In the genomic region with DNA sequence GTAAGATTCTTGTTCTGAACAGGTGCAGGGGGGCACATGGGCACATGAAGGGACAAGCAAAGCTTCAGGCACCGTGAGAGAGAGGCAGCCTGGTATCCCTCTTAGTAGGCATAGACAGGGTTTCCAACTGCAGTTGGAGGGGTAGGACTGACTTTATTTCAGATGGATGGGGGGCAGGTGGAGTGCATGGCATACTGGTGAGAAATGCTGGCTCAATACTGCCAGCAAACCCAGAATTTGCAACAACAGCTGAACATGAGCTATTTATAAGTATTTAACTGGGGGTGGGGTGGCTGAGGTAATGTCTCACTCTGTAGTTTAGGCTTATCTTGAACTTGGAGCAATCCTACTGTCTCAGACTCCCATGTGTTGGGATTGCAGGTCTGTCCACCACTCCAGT, we compare ENCODE assay signal across 35 mouse cellular contexts. TPM values are rescaled to one million over a fixed set of nuclear protein-coding genes. Genes with fewer than 3 reads are reported as not detected.
"Had no signal": no experiment of that assay in that cellular context is flagged by ENCODE, and none has a peak within 500 bp of the region (broad histone marks: within the 10 kb centered on the region; RNA-seq: fewer than 3 reads in every experiment).

No protein-coding gene starts in this region.

- H3K4me1 ChIP-seq: embryonic facial prominence, embryonic 12.5 days; embryonic facial prominence, embryonic 13.5 days; embryonic facial prominence, embryonic 15.5 days; forebrain, embryonic 12.5 days; forebrain, embryonic 15.5 days had no signal

- H3K27ac ChIP-seq: embryonic facial prominence, embryonic 10.5 days; embryonic facial prominence, embryonic 12.5 days; embryonic facial prominence, embryonic 13.5 days; embryonic facial prominence, embryonic 15.5 days; forebrain, embryonic 10.5 days; forebrain, embryonic 12.5 days; forebrain, embryonic 13.5 days; forebrain, embryonic 15.5 days; gastrocnemius, adult 2 months had no signal

- H3K4me2 ChIP-seq: embryonic facial prominence, embryonic 12.5 days; embryonic facial prominence, embryonic 13.5 days; embryonic facial prominence, embryonic 15.5 days; forebrain, embryonic 12.5 days; forebrain, embryonic 13.5 days; forebrain, embryonic 15.5 days had no signal

- H3K36me3 ChIP-seq: embryonic facial prominence, embryonic 10.5 days; embryonic facial prominence, embryonic 12.5 days; embryonic facial prominence, embryonic 13.5 days; embryonic facial prominence, embryonic 15.5 days; forebrain, embryonic 10.5 days; forebrain, embryonic 12.5 days; forebrain, embryonic 15.5 days had no signal

- H3K4me3 ChIP-seq: embryonic facial prominence, embryonic 10.5 days; embryonic facial prominence, embryonic 12.5 days; embryonic facial prominence, embryonic 13.5 days; embryonic facial prominence, embryonic 15.5 days; erythroblast, embryonic 14.5 days; forebrain, embryonic 10.5 days; forebrain, embryonic 12.5 days; forebrain, embryonic 13.5 days; forebrain, embryonic 15.5 days; gastrocnemius, adult 2 months had no signal

- H3K27me3 ChIP-seq: embryonic facial prominence, embryonic 12.5 days; embryonic facial prominence, embryonic 13.5 days; embryonic facial prominence, embryonic 15.5 days; forebrain, embryonic 12.5 days; forebrain, embryonic 13.5 days; forebrain, embryonic 15.5 days had no signal

- DNase-seq: cerebellum, adult 2 months; cerebellum, adult 8-10 months; cerebellum, adult 9-10 months; cerebellum, adult 9-11 months; cerebellum, postnatal 10 days; cerebellum, postnatal 14 days; cerebellum, postnatal 25 days; cerebellum, postnatal 36 days; embryo, embryonic 11 days; forebrain, postnatal 0 days; gastrocnemius, adult 2 months; gastrocnemius, postnatal 10 days; gastrocnemius, postnatal 14 days; gastrocnemius, postnatal 25 days; gastrocnemius, postnatal 36 days; heart, adult 11 months; heart, adult 18-20 months had no signal

RNA-seq across cellular contexts. Expression of gene Il2rb, which starts 8.9 kb away (rescaled TPM):
- total RNA-seq: gastrocnemius, adult 18-20 months; gastrocnemius, adult 2 months; gastrocnemius, adult 8-10 months; gastrocnemius, postnatal 14 days; gastrocnemius, postnatal 25 days; gastrocnemius, postnatal 36 days; granulocyte monocyte progenitor cell, adult 5-6 weeks had no signal
- polyA plus RNA-seq: embryonic facial prominence, embryonic 10.5 days; forebrain, embryonic 10.5 days; forebrain, embryonic 11.5 days; forebrain, embryonic 12.5 days; forebrain, embryonic 13.5 days; forebrain, embryonic 14.5 days; forebrain, embryonic 15.5 days; forebrain, embryonic 16.5 days had no signal

RNA-seq across cellular contexts. Expression of gene C1qtnf6, which starts 27.2 kb away (rescaled TPM):
- polyA plus RNA-seq: erythroblast, embryonic 14.5 days had no signal

RNA-seq across cellular contexts. Expression of gene Tmprss6, which starts 35.6 kb away (rescaled TPM):
- total RNA-seq: common myeloid progenitor, adult 5-6 weeks; gastrocnemius, adult 2 months; gastrocnemius, postnatal 14 days; gastrocnemius, postnatal 25 days; gastrocnemius, postnatal 36 days; granulocyte monocyte progenitor cell, adult 5-6 weeks; heart, adult 18-20 months had no signal
- polyA plus RNA-seq: forebrain, embryonic 13.5 days had no signal

RNA-seq across cellular contexts. Expression of gene Sstr3, which starts 40.5 kb away (rescaled TPM):
- total RNA-seq: common myeloid progenitor, adult 5-6 weeks; gastrocnemius, adult 18-20 months; gastrocnemius, adult 8-10 months; gastrocnemius, postnatal 25 days; gastrocnemius, postnatal 36 days; granulocyte monocyte progenitor cell, adult 5-6 weeks; heart, adult 18-20 months had no signal
- polyA plus RNA-seq: embryonic facial prominence, embryonic 10.5 days; embryonic facial prominence, embryonic 11.5 days; embryonic facial prominence, embryonic 12.5 days; embryonic facial prominence, embryonic 13.5 days; embryonic facial prominence, embryonic 15.5 days; erythroblast, embryonic 14.5 days; forebrain, embryonic 11.5 days; gonadal fat pad, adult 2 months had no signal
